Mouse (Mus musculus) E14TG2a.4 (cell line): ENCODE data around the gene Skil.

ENCODE experiments used
- CTCF ChIP-seq: conservative IDR thresholded peaks from 2 replicates; pipeline ENCODE4 v1.5.1; 2014; ENCODE audit warnings: low read length
- POU5F1 ChIP-seq: IDR thresholded peaks from 2 replicates; pipeline ENCODE4 v1.6.1; 2014; ENCODE audit warnings: low read length, borderline replicate concordance

GRCm38 (mm10) chr3:31056047-31056650, 38.7 kb upstream of the Skil start:
- TF ChIP-seq CTCF: no peak
- no peak for TF ChIP-seq POU5F1
